Mouse (Mus musculus): ENCODE results near the gene Golga2. TPM values are rescaled to one million over a fixed set of nuclear protein-coding genes. Genes with fewer than 3 reads are reported as not detected.

Golga2 gene
- polyA plus RNA-seq, 1 experiment from 2014 or later, result 30.0 TPM

GRCm38 (mm10) chr2:32352151-32353006 lies 65.2 kb downstream of the Golga2 start, which contains the start of gene Ciz1:
TSS of gene Ciz1 (plus strand) at chr2:32352327.
- Histone ChIP-seq H3K27me3 (no peaks in the 10 kb centered on the region), H3K4me1 (replicated peaks) (peaks cover 34% of the 10 kb centered on the region), H3K4me3 (peak within 1 kb of the TSS; percentile 74), H3K4me2 (peak within 1 kb of the TSS; percentile 73), H3K27ac (replicated peaks) (peak within 1 kb of the TSS; percentile 96), H3K9ac (peak within 1 kb of the TSS; percentile 89), H3K9me3 (no peaks in the 10 kb centered on the region), H3K36me3 (peaks cover 4% of the 10 kb centered on the region; the same call in 1 of the 2 replicates)
- ATAC-seq (ENCODE audit: low read depth), result peak; percentile 78
- under 1% methylated on average over 30 of the region's 52 CpGs for WGBS

GRCm38 (mm10) chr2:32353007-32353542 lies 65.9 kb downstream of the Golga2 start, which contains the start of gene Dnm1:
TSS of gene Dnm1 (minus strand) at chr2:32353338.
- Histone ChIP-seq H3K36me3 (peaks cover 4% of the 10 kb centered on the region; the same call in 1 of the 2 replicates), H3K4me3 (peak within 1 kb of the TSS; percentile 74), H3K27ac (replicated peaks) (peak within 1 kb of the TSS; percentile 96), H3K9me3 (no peaks in the 10 kb centered on the region), H3K9ac (peak within 1 kb of the TSS; percentile 89), H3K27me3 (0 out of 2 replicates have a peak, but pooled peaks cover 2% of the 10 kb centered on the region), H3K4me2 (peak within 1 kb of the TSS; percentile 73), H3K4me1 (replicated peaks) (peaks cover 34% of the 10 kb centered on the region)
- peak; percentile 38 for ATAC-seq (ENCODE audit: low read depth)
- under 1% methylated on average over 63 of the region's 63 CpGs for WGBS

DNA sequence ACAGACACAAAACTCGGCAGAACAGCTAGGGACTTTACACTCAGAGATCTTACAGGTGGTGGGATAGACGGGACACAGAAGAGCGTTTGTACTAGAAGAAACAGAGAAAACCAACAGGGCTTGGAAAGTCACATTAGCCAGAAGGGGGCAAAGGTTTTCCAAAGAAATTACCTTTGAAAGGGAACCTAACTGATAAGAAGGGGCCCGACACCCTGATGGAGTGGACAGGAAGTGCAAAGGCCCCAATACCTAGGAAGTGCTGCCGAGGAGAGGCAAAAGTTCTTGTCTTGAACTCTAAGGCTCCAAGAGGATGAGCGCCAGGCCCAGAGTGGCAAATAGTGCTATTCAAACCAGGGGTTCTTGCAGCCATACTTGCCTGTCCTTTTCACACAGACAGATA lies 66.7 kb downstream of the Golga2 start:
- H3K36me3 ChIP-seq, result peaks cover 4% of the 10 kb centered on the region; the same call in 1 of the 2 replicates
- peaks cover 34% of the 10 kb centered on the region for H3K4me1 ChIP-seq (replicated peaks)
- H3K27me3 ChIP-seq, result 0 out of 2 replicates have a peak, but pooled peaks cover 6% of the 10 kb centered on the region
- no peak overlapping the region for H3K27ac ChIP-seq (replicated peaks)
- H3K9ac ChIP-seq, result no peak overlapping the region
- no peaks in the 10 kb centered on the region for H3K9me3 ChIP-seq
- no peak for ATAC-seq (ENCODE audit: low read depth)
- WGBS, result 80% methylated on average over 6 of the region's 6 CpGs
- H3K4me3 ChIP-seq, result 0 out of 2 replicates have a peak overlapping the region, but pooled peaks have one; percentile 74
- H3K4me2 ChIP-seq, result peak overlapping the region; percentile 73

DNA sequence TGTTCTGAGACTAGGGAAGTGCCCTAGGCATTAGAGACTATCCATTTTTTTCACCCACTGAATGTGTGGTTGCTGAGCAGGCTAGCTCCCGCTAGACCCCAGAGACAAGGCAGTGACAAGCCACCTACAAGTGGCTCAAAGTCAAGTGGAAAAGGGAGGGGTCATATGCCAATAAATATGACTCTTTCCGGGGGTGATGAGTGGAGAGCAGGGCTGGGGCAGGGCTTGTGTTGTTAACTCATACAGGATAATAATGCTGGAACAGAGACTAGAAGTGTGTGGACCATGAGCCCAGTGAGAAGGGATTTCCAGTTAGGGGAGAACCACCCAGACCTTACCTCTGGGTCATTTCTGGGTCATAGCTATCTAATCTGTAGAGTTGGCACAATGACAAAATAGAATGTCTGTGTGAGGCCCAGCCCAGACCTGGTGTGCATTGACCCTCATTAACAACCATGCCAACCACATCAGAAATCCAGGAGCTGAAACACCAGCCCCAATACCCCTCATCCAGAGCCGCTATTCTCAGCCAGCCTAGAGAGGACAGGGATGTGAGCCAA lies 67.2 kb downstream of the Golga2 start:
- ATAC-seq (ENCODE audit: low read depth), result no peak
- WGBS, result 90% methylated on average over 3 of the region's 3 CpGs
- Histone ChIP-seq H3K9ac (no peak overlapping the region), H3K4me1 (replicated peaks) (peaks cover 33% of the 10 kb centered on the region), H3K27me3 (0 out of 2 replicates have a peak, but pooled peaks cover 6% of the 10 kb centered on the region), H3K4me3 (no peak overlapping the region), H3K36me3 (peaks cover 4% of the 10 kb centered on the region; the same call in 1 of the 2 replicates), H3K4me2 (no peak overlapping the region), H3K27ac (replicated peaks) (no peak overlapping the region), H3K9me3 (no peaks in the 10 kb centered on the region)

DNA sequence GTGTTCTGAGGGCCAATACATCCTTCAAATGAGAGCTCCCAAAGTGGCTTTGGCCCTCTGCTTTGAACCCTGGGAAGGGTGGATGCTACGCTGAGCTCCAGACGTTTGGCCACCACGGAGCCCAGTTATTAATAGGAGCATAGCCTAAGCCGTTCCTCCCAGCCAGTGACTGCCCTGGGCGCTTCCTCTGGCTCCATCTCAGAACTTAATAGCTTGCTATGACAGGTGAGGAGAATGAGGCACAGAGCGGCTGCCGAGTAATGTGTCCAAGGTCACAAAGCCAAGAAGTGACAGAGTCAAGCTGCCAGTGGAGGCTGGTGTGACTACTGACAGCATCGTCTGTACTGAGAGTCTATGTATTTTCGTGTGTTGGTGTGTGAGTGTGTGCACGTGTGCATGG lies 69.0 kb downstream of the Golga2 start:
- H3K27ac ChIP-seq (replicated peaks), result no peak overlapping the region
- H3K4me1 ChIP-seq (replicated peaks), result peaks cover 24% of the 10 kb centered on the region
- no peaks in the 10 kb centered on the region for H3K9me3 ChIP-seq
- ATAC-seq (ENCODE audit: low read depth), result no peak
- no peak overlapping the region for H3K4me2 ChIP-seq
- no peak overlapping the region for H3K9ac ChIP-seq
- H3K4me3 ChIP-seq, result no peak overlapping the region
- no peaks in the 10 kb centered on the region for H3K36me3 ChIP-seq
- 0 out of 2 replicates have a peak, but pooled peaks cover 6% of the 10 kb centered on the region for H3K27me3 ChIP-seq
- WGBS, result 81% methylated on average over 10 of the region's 10 CpGs

Small RNAs within 50 kb of the gene (microRNA-seq; reads per million reads assigned to microRNA genes)
- gene Gm23363 (not detected), gene Mir199b (127 reads per million, percentile 59 among the genes with 10 or more reads in this experiment)

Other genes with a start within 250 kb of the Golga2 start
- gene Fam78a, start 202.5 kb upstream of the Golga2 start, polyA plus RNA-seq (2015; fragmentation: Nextera tagmentation; extraction: Ambion mirVana), result 0.88 and 1.2 TPM in 2 replicates
- 22.6 and 24.1 TPM in 2 replicates for gene Plpp7, start 191.9 kb upstream of the Golga2 start, polyA plus RNA-seq (2015; fragmentation: Nextera tagmentation; extraction: Ambion mirVana)
- 61.6 and 69.8 TPM in 2 replicates for gene Prrc2b, start 136.3 kb upstream of the Golga2 start, polyA plus RNA-seq (2015; fragmentation: Nextera tagmentation; extraction: Ambion mirVana)
- gene Pomt1, start 50.8 kb upstream of the Golga2 start, polyA plus RNA-seq (2015; fragmentation: Nextera tagmentation; extraction: Ambion mirVana), result 25.8 and 25.9 TPM in 2 replicates
- 68.3 and 75.5 TPM in 2 replicates for gene Uck1, start 27.2 kb upstream of the Golga2 start, polyA plus RNA-seq (2015; fragmentation: Nextera tagmentation; extraction: Ambion mirVana)
- 432 and 483 TPM in 2 replicates for gene Swi5, start 691 bp downstream of the Golga2 start, polyA plus RNA-seq (2015; fragmentation: Nextera tagmentation; extraction: Ambion mirVana)
- 49.9 and 51.1 TPM in 2 replicates for gene Ciz1, start 64.9 kb downstream of the Golga2 start, polyA plus RNA-seq (2015; fragmentation: Nextera tagmentation; extraction: Ambion mirVana)
- gene Dnm1, start 66.0 kb downstream of the Golga2 start, polyA plus RNA-seq (2015; fragmentation: Nextera tagmentation; extraction: Ambion mirVana), result 44.3 and 47.0 TPM in 2 replicates
- 101 and 135 TPM in 2 replicates for gene 1110008P14Rik, start 94.6 kb downstream of the Golga2 start, polyA plus RNA-seq (2015; fragmentation: Nextera tagmentation; extraction: Ambion mirVana)
- 0.56 and 1.4 TPM in 2 replicates for gene Lcn2, start 100.9 kb downstream of the Golga2 start, polyA plus RNA-seq (2015; fragmentation: Nextera tagmentation; extraction: Ambion mirVana)
- gene Ptges2, start 108.5 kb downstream of the Golga2 start, polyA plus RNA-seq (2015; fragmentation: Nextera tagmentation; extraction: Ambion mirVana), result 44.3 and 46.0 TPM in 2 replicates
- 5.1 and 5.6 TPM in 2 replicates for gene Naif1, start 163.1 kb downstream of the Golga2 start, polyA plus RNA-seq (2015; fragmentation: Nextera tagmentation; extraction: Ambion mirVana)
- 49.8 and 49.9 TPM in 2 replicates for gene Slc25a25, start 164.1 kb downstream of the Golga2 start, polyA plus RNA-seq (2015; fragmentation: Nextera tagmentation; extraction: Ambion mirVana)
- 7.9 and 9.1 TPM in 2 replicates for gene Fam102a, start 247.9 kb downstream of the Golga2 start, polyA plus RNA-seq (2015; fragmentation: Nextera tagmentation; extraction: Ambion mirVana)